Mouse (Mus musculus) adrenal gland, adult 2 months (tissue): ENCODE measurements around the gene Vps37c. TPM values are rescaled to one million over a fixed set of nuclear protein-coding genes. Genes with fewer than 3 reads are reported as not detected.

ENCODE experiments used
- polyA plus RNA-seq: library from polyadenylated mRNA; depleted of rRNA; stranded (reverse); fragments of >200 nt; gene quantifications from 2 replicates; pipeline ENCODE4 v1.2.3, GENCODE M21; 2012; rRNA removed
- total RNA-seq, 2 experiments: library from RNA; stranded (reverse); gene quantifications; 2 replicates each; pipeline ENCODE4 v1.2.3; 2021

The Vps37c gene
- total and polyA plus RNA-seq, 3 experiments, result 22.1 to 65.5 (median 23.3) TPM

Other genes with a start within 250 kb of the Vps37c start
- 1 to 10 TPM; 3.3 to 5.0 TPM for gene Lrrc10b, start 231.3 kb upstream of the Vps37c start, total RNA-seq
- gene Lrrc10b, start 231.3 kb upstream of the Vps37c start, polyA plus RNA-seq, result 2.8 and 6.1 TPM in 2 replicates
- gene Ppp1r32, start 205.8 kb upstream of the Vps37c start, total RNA-seq, result under 1 TPM; 0.49 to 0.76 TPM
- gene Ppp1r32, start 205.8 kb upstream of the Vps37c start, polyA plus RNA-seq, result 0.13 and 0.16 TPM in 2 replicates
- gene Cpsf7, start 163.5 kb upstream of the Vps37c start, total RNA-seq, result 10 to 100 TPM; 42.1 to 51.1 TPM
- 25.5 and 34.2 TPM in 2 replicates for gene Cpsf7, start 163.5 kb upstream of the Vps37c start, polyA plus RNA-seq
- 10 to 100 TPM; 68.0 to 76.1 TPM for gene Sdhaf2, start 162.6 kb upstream of the Vps37c start, total RNA-seq
- gene Sdhaf2, start 162.6 kb upstream of the Vps37c start, polyA plus RNA-seq, result 10.3 and 10.7 TPM in 2 replicates
- gene Tmem216, start 132.5 kb upstream of the Vps37c start, total RNA-seq, result 10 to 100 TPM; 16.0 to 23.1 TPM
- 14.5 and 16.2 TPM in 2 replicates for gene Tmem216, start 132.5 kb upstream of the Vps37c start, polyA plus RNA-seq
- 10 to 100 TPM; 14.7 to 24.6 TPM for gene Cyb561a3, start 111.6 kb upstream of the Vps37c start, total RNA-seq
- 34.1 and 37.2 TPM in 2 replicates for gene Cyb561a3, start 111.6 kb upstream of the Vps37c start, polyA plus RNA-seq
- gene Tmem138, start 111.4 kb upstream of the Vps37c start, total RNA-seq, result 1 to 10 TPM; 7.0 to 9.8 TPM
- 7.1 and 9.0 TPM in 2 replicates for gene Tmem138, start 111.4 kb upstream of the Vps37c start, polyA plus RNA-seq
- 100 to 1,000 TPM; 255 to 264 TPM for gene Ddb1, start 83.4 kb upstream of the Vps37c start, total RNA-seq
- 64.9 and 105 TPM in 2 replicates for gene Ddb1, start 83.4 kb upstream of the Vps37c start, polyA plus RNA-seq
- 10 to 100 TPM; 17.2 to 20.9 TPM for gene Tkfc, start 83.1 kb upstream of the Vps37c start, total RNA-seq
- 11.2 and 12.6 TPM in 2 replicates for gene Tkfc, start 83.1 kb upstream of the Vps37c start, polyA plus RNA-seq
- gene Vwce, start 54.5 kb upstream of the Vps37c start, total RNA-seq, result under 1 TPM; 0.17 to 0.79 TPM
- 0.18 and 0.26 TPM in 2 replicates for gene Vwce, start 54.5 kb upstream of the Vps37c start, polyA plus RNA-seq
- gene Pga5, start 10.7 kb upstream of the Vps37c start, total RNA-seq, result not detected
- gene Pga5, start 10.7 kb upstream of the Vps37c start, polyA plus RNA-seq, result not detected in 2 replicates
- gene Cd5, start 50.3 kb downstream of the Vps37c start, total RNA-seq, result under 1 TPM; 0.10 to 0.14 TPM
- 0.15 and 0.26 TPM in 2 replicates for gene Cd5, start 50.3 kb downstream of the Vps37c start, polyA plus RNA-seq
- gene Cd6, start 141.3 kb downstream of the Vps37c start, total RNA-seq, result not detected
- gene Cd6, start 141.3 kb downstream of the Vps37c start, polyA plus RNA-seq, result 0.28 and 0.34 TPM in 2 replicates
- 1 to 10 TPM; 3.6 to 6.4 TPM for gene Slc15a3, start 151.0 kb downstream of the Vps37c start, total RNA-seq
- 10.0 and 10.3 TPM in 2 replicates for gene Slc15a3, start 151.0 kb downstream of the Vps37c start, polyA plus RNA-seq
- gene Tmem132a, start 181.2 kb downstream of the Vps37c start, total RNA-seq, result 10 to 100 TPM; 21.9 to 46.1 TPM
- gene Tmem132a, start 181.2 kb downstream of the Vps37c start, polyA plus RNA-seq, result 79.2 and 82.6 TPM in 2 replicates
- 100 to 1,000 TPM; 149 to 202 TPM for gene Tmem109, start 193.3 kb downstream of the Vps37c start, total RNA-seq
- 240 and 306 TPM in 2 replicates for gene Tmem109, start 193.3 kb downstream of the Vps37c start, polyA plus RNA-seq
- gene Prpf19, start 206.5 kb downstream of the Vps37c start, total RNA-seq, result 100 to 1,000 TPM; 143 to 184 TPM
- gene Prpf19, start 206.5 kb downstream of the Vps37c start, polyA plus RNA-seq, result 299 and 410 TPM in 2 replicates
- gene Zp1, start 231.9 kb downstream of the Vps37c start, total RNA-seq, result not detected
- gene Zp1, start 231.9 kb downstream of the Vps37c start, polyA plus RNA-seq, result not detected in 2 replicates
- gene Ptgdr2, start 248.4 kb downstream of the Vps37c start, total RNA-seq, result under 1 TPM in 1 of 2 experiments, not detected in 1; 0.10 TPM
- 0.04 and 0.26 TPM in 2 replicates for gene Ptgdr2, start 248.4 kb downstream of the Vps37c start, polyA plus RNA-seq